In genomic region chr16:84834745-84835440, GRCm38 (mm10) we compare ENCODE assay signal across 8 mouse cellular contexts. TPM values are rescaled to one million over a fixed set of nuclear protein-coding genes. Genes with fewer than 3 reads are reported as not detected.
DNase-seq lines count a peak whose midpoint lies in the region; ATAC-seq and TF ChIP-seq lines count a peak whose summit lies in the region.

Gene Gabpa, plus strand, starts transcription at chr16:84834925.

- peak; percentile 92 for ATAC-seq in G1E (ENCODE audit: extremely low read depth, insufficient number of reproducible peaks, low FRiP score, poor library complexity, severe bottlenecking)
- ATAC-seq in forebrain, embryonic 16.5 days, result peak; percentile 96
- ATAC-seq in lung, embryonic 14.5 days (ENCODE audit: insufficient read depth), result peak; percentile 96

- peak within 1 kb of the TSS; percentile 81 for H3K4me3 ChIP-seq in G1E (ENCODE audit: low read depth, low read length)
- peak within 1 kb of the TSS; percentile 65 for H3K4me3 ChIP-seq in forebrain, embryonic 16.5 days (replicated peaks; ENCODE audit: low read length)
- H3K4me3 ChIP-seq in layer of hippocampus, adult 2 months, result peak within 1 kb of the TSS; percentile 77
- H3K4me3 ChIP-seq in lung, embryonic 14.5 days (ENCODE audit: low read depth, low read length), result peak within 1 kb of the TSS; percentile 92
- peak within 1 kb of the TSS; percentile 98 for H3K4me3 ChIP-seq in olfactory bulb, adult 2 months (ENCODE audit: insufficient read depth, low read depth, low read length)
- H3K4me3 ChIP-seq in thymus, adult 2 months (ENCODE audit: control insufficient read depth, insufficient read depth, low read length), result peak within 1 kb of the TSS; percentile 82

- H3K4me1 ChIP-seq in G1E (ENCODE audit: insufficient read depth, low read depth, low read length), result peaks cover 40% of the 10 kb centered on the region
- peaks cover 28% of the 10 kb centered on the region for H3K4me1 ChIP-seq in forebrain, embryonic 16.5 days (replicated peaks; ENCODE audit: control insufficient read depth, insufficient read depth, low read length)
- H3K4me1 ChIP-seq in lung, embryonic 14.5 days (ENCODE audit: insufficient read depth), result no peaks in the 10 kb centered on the region
- peaks cover 10% of the 10 kb centered on the region for H3K4me1 ChIP-seq in olfactory bulb, adult 2 months (ENCODE audit: control insufficient read depth, insufficient read depth, low read length)
- H3K4me1 ChIP-seq in thymus, adult 2 months (replicated peaks; ENCODE audit: control insufficient read depth, insufficient read depth, low read length), result peaks cover 12% of the 10 kb centered on the region

- H3K27me3 ChIP-seq in G1E (ENCODE audit: insufficient read depth, low read length), result no peaks in the 10 kb centered on the region
- H3K27me3 ChIP-seq in forebrain, embryonic 16.5 days (replicated peaks; ENCODE audit: control insufficient read depth, insufficient read depth, low read length), result no peaks in the 10 kb centered on the region
- no peaks in the 10 kb centered on the region for H3K27me3 ChIP-seq in lung, embryonic 14.5 days (ENCODE audit: insufficient read depth, low read length)
- no peaks in the 10 kb centered on the region for H3K27me3 ChIP-seq in thymus, adult 2 months (ENCODE audit: control insufficient read depth, insufficient read depth, low read length)

- H3K27ac ChIP-seq in forebrain, embryonic 16.5 days (ENCODE audit: low read length), result peak within 1 kb of the TSS; percentile 90
- peak within 1 kb of the TSS; percentile 100 for H3K27ac ChIP-seq in layer of hippocampus, adult 2 months
- peak within 1 kb of the TSS; percentile 98 for H3K27ac ChIP-seq in lung, embryonic 14.5 days (ENCODE audit: low read depth)
- H3K27ac ChIP-seq in olfactory bulb, adult 2 months (ENCODE audit: insufficient read depth, low read depth, low read length), result peak within 1 kb of the TSS; percentile 85
- peak within 1 kb of the TSS; percentile 87 for H3K27ac ChIP-seq in thymus, adult 2 months (ENCODE audit: control insufficient read depth, insufficient read depth, low read length)

- no peaks in the 10 kb centered on the region for H3K9me3 ChIP-seq in G1E (replicated peaks)
- no peaks in the 10 kb centered on the region for H3K9me3 ChIP-seq in forebrain, embryonic 16.5 days (ENCODE audit: control insufficient read depth, low read length)
- H3K9me3 ChIP-seq in lung, embryonic 14.5 days (ENCODE audit: low read depth, low read length), result no peaks in the 10 kb centered on the region

- peaks cover 63% of the 10 kb centered on the region for H3K36me3 ChIP-seq in G1E (replicated peaks)
- peaks cover 11% of the 10 kb centered on the region for H3K36me3 ChIP-seq in forebrain, embryonic 16.5 days (ENCODE audit: control insufficient read depth, insufficient read depth)
- peaks cover 39% of the 10 kb centered on the region for H3K36me3 ChIP-seq in lung, embryonic 14.5 days (ENCODE audit: insufficient read depth)
- H3K36me3 ChIP-seq in thymus, adult 2 months (ENCODE audit: control insufficient read depth, insufficient read depth, low read length), result peaks cover 23% of the 10 kb centered on the region

- peak within 1 kb of the TSS; percentile 84 for H3K9ac ChIP-seq in forebrain, embryonic 16.5 days (replicated peaks; ENCODE audit: low read depth, low read length)
- peak within 1 kb of the TSS; percentile 99 for H3K9ac ChIP-seq in lung, embryonic 14.5 days

- WGBS in forebrain, embryonic 16.5 days, result under 1% methylated on average over 52 of the region's 52 CpGs
- under 1% methylated on average over 52 of the region's 52 CpGs for WGBS in lung, embryonic 14.5 days
- under 1% methylated on average over 52 of the region's 52 CpGs for WGBS in olfactory bulb, adult 2 months
- under 1% methylated on average over 52 of the region's 52 CpGs for WGBS in thymus, adult 2 months

- TF ChIP-seq CTCF in G1E (IDR thresholded peaks at IDR 0.05; ENCODE audit: low read depth, low read length), result no peak
- no peak for TF ChIP-seq CTCF in layer of hippocampus, adult 2 months (conservative IDR thresholded peaks at IDR 0.05)
- TF ChIP-seq CTCF in lung, embryonic 14.5 days (IDR thresholded peaks at IDR 0.05; ENCODE audit: low read depth), result no peak
- no peak for TF ChIP-seq CTCF in olfactory bulb, adult 2 months (IDR thresholded peaks at IDR 0.05; ENCODE audit: insufficient read depth, low read depth, low read length)
- TF ChIP-seq CTCF in thymus, adult 2 months (IDR thresholded peaks at IDR 0.05; ENCODE audit: borderline replicate concordance, control insufficient read depth, extremely low read depth, insufficient read depth, low read length, poor library complexity), result peak; percentile 24; the same call in 1 of the 2 replicates

- H3K4me2 ChIP-seq in forebrain, embryonic 16.5 days (ENCODE audit: low read length), result peak within 1 kb of the TSS; percentile 89
- peak within 1 kb of the TSS; percentile 72 for H3K4me2 ChIP-seq in lung, embryonic 14.5 days

- intact Hi-C loops in heart, postnatal 36 days (cut with DNase I), result loop anchor here (1.0 kb wide), 2 partner anchors 61 to 100 kb away; partner anchors contain the start of genes Jam2 and Mrpl39

- TF ChIP-seq POLR2A in olfactory bulb, adult 2 months (IDR thresholded peaks at IDR 0.05; ENCODE audit: insufficient read depth, low read depth, low read length), result peak; percentile 67
- TF ChIP-seq POLR2A in thymus, adult 2 months (IDR thresholded peaks at IDR 0.05; ENCODE audit: control insufficient read depth, extremely low read depth, insufficient read depth, low read length, poor library complexity), result peak; percentile 52; the same call in 1 of the 2 replicates

- peak; percentile 77 for DNase-seq in G1E (ENCODE audit: low spot score)
- DNase-seq in cerebellum, adult 18-20 months, result peak; percentile 92 to 95
- peak; percentile 88 to 89 for DNase-seq in heart, postnatal 36 days
- DNase-seq in layer of hippocampus, adult 2 months (ENCODE audit: low spot score in 2 of 2), result peak; percentile 87 to 93
- DNase-seq in lung, embryonic 14.5 days, result peak; percentile 96
- DNase-seq in thymus, adult 2 months, result peak; percentile 91

RNA-seq across cellular contexts. Expression of gene Gabpa, which starts in this region (rescaled TPM):
- total RNA-seq in G1E (2014; fragmentation: Nextera tagmentation), result 127 and 162 TPM in 2 replicates
- total RNA-seq in G1E (2017), result 69.1 and 80.6 TPM in 2 replicates
- polyA plus RNA-seq in G1E (2012), result 5.8 and 6.2 TPM in 2 replicates
- polyA plus RNA-seq in forebrain, embryonic 16.5 days (2015; fragmentation: Nextera tagmentation; extraction: Ambion mirVana), result 26.7 and 33.0 TPM in 2 replicates
- total RNA-seq in heart, postnatal 36 days (2021), result 10 to 100 TPM; 37.0 to 47.7 TPM
- 10 to 100 TPM; 26.1 to 33.3 TPM for total RNA-seq in layer of hippocampus, adult 2 months (2021)
- 47.4 and 47.5 TPM in 2 replicates for polyA plus RNA-seq in lung, embryonic 14.5 days (2014; fragmentation: Nextera tagmentation; extraction: Ambion mirVana)
- 390 TPM in 1 of 2 replicates, not detected in the other for polyA plus RNA-seq in olfactory bulb, adult 2 months (2012; ENCODE audit: insufficient read depth, insufficient read length, low replicate concordance, missing spikeins)
- 13.0 TPM in 2 replicates for polyA plus RNA-seq in thymus, adult 2 months (2012; rRNA removed)

Comparison
In these comparisons a context has a peak if more than half of its experiments do, and no peak if none do; other contexts are left out.
1. Peak in every context shown above with its lines: DNase-seq, ATAC-seq, H3K4me3 ChIP-seq and H3K27ac ChIP-seq.